Comparison of ENCODE assay signal across 9 mouse cellular contexts in the genomic region with DNA sequence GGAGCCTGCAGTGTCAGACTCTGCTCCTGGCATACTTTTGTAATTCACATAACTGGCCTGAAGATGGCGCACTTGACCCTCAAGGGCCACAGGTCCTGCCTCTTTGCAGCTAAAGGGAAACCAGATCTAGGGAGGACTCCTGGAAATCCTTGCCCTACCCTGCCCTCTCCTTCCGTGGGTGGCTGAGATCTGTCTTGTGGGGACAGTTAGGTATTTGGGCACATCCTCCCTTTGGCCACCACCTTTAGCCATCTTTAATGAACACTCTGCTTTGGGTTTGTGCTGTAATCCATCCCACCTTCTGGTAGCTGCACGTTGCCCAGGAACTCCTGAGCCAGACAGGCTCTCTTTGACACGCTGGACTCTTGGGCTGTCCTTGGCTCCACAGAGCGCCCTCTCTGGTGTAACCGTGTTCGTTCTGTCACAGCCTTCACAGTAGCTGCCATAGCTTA. TPM values are rescaled to one million over a fixed set of nuclear protein-coding genes. Genes with fewer than 3 reads are reported as not detected.
DNase-seq lines count a peak whose midpoint lies in the region; ATAC-seq lines count a peak whose summit lies in the region.
"Had no signal": no experiment of that assay in that cellular context is flagged by ENCODE, and none has a peak within 500 bp of the region (broad histone marks: within the 10 kb centered on the region; RNA-seq: fewer than 3 reads in every experiment).

No protein-coding gene starts in this region.

- no peak overlapping the region for H3K27ac ChIP-seq in stomach, embryonic 15.5 days
- H3K27ac ChIP-seq: embryonic facial prominence, embryonic 12.5 days had no signal

- peak; percentile 77 for ATAC-seq in megakaryocyte progenitor cell, adult 5-6 weeks (replicated peaks; ENCODE audit: poor library complexity)
- ATAC-seq in stomach, embryonic 15.5 days (ENCODE audit: insufficient read depth, low FRiP score, low read depth): no peak

- intact Hi-C loops in heart, postnatal 36 days (cut with DNase I): loop anchor here (1.0 to 10.0 kb wide), 3 partner anchors 82 to 357 kb away; a partner anchor contains a TSS

- H3K9ac ChIP-seq in stomach, embryonic 15.5 days: no peak overlapping the region
- H3K9ac ChIP-seq: embryonic facial prominence, embryonic 12.5 days had no signal

- no peaks in the 10 kb centered on the region for H3K36me3 ChIP-seq in stomach, embryonic 15.5 days
- H3K36me3 ChIP-seq: embryonic facial prominence, embryonic 12.5 days had no signal

- DNase-seq in left cerebral cortex, adult 18-20 months (ENCODE audit: low spot score in 2 of 2): peak; percentile 69 to 77
- DNase-seq in left cerebral cortex, adult 8-10 months (ENCODE audit: low spot score in 2 of 2): no peak
- peak; percentile 54 to 56 for DNase-seq in adrenal gland, adult 18-20 months (ENCODE audit: low spot score in 2 of 2)
- DNase-seq in embryo, embryonic 9.5 days (ENCODE audit: extremely low spot score): peak; percentile 82
- peak; percentile 58 to 59 for DNase-seq in heart, postnatal 36 days
- DNase-seq in layer of hippocampus, postnatal 14 days (ENCODE audit: low spot score in 2 of 2): peak; percentile 54 to 77

- H3K4me3 ChIP-seq in stomach, embryonic 15.5 days (replicated peaks): no peak overlapping the region
- H3K4me3 ChIP-seq: embryonic facial prominence, embryonic 12.5 days had no signal

- peaks cover 12% of the 10 kb centered on the region for H3K4me1 ChIP-seq in stomach, embryonic 15.5 days

- H3K4me2 ChIP-seq in stomach, embryonic 15.5 days: peak overlapping the region; percentile 32; the same call in 1 of the 2 replicates
- H3K4me2 ChIP-seq: embryonic facial prominence, embryonic 12.5 days had no signal

- no peaks in the 10 kb centered on the region; the same call in 1 of the 2 replicates for H3K27me3 ChIP-seq in stomach, embryonic 15.5 days (replicated peaks)
- H3K27me3 ChIP-seq: embryonic facial prominence, embryonic 12.5 days had no signal

- H3K9me3 ChIP-seq in stomach, embryonic 15.5 days: no peaks in the 10 kb centered on the region
- H3K9me3 ChIP-seq: embryonic facial prominence, embryonic 12.5 days had no signal

- WGBS in stomach, embryonic 15.5 days: 2% methylated on average over 7 of the region's 7 CpGs

RNA-seq across cellular contexts. Expression of a gene that starts 4.0 kb away (rescaled TPM):
- total RNA-seq in left cerebral cortex, adult 18-20 months (2021): 10 to 100 TPM; 67.6 to 73.7 TPM
- 10 to 100 TPM; 60.5 to 73.8 (median 69.8) TPM for total RNA-seq in left cerebral cortex, adult 8-10 months (2022)
- total RNA-seq in adrenal gland, adult 18-20 months (2021): 1 to 10 TPM; 3.9 to 6.1 TPM
- 1 to 10 TPM; 2.3 to 2.7 TPM for total RNA-seq in heart, postnatal 36 days (2021)
- total RNA-seq in layer of hippocampus, postnatal 14 days (2021): 10 to 100 TPM; 79.1 to 82.0 TPM
- 20.3 and 26.1 TPM in 2 replicates for total RNA-seq in megakaryocyte progenitor cell, adult 5-6 weeks (2015)
- total RNA-seq in megakaryocyte progenitor cell, adult 5-6 weeks (2017): 21.3 and 22.2 TPM in 2 replicates
- polyA plus RNA-seq in stomach, embryonic 15.5 days (2015; fragmentation: Nextera tagmentation; extraction: Ambion mirVana): 4.6 and 4.9 TPM in 2 replicates

RNA-seq across cellular contexts. Expression of a gene that starts 28.4 kb away (rescaled TPM):
- 1 to 10 TPM; 5.7 to 6.7 TPM for total RNA-seq in left cerebral cortex, adult 18-20 months (2021)
- 10 to 100 TPM; 12.4 to 15.1 (median 14.4) TPM for total RNA-seq in left cerebral cortex, adult 8-10 months (2022)
- 1 to 10 TPM; 4.2 to 5.6 TPM for total RNA-seq in adrenal gland, adult 18-20 months (2021)
- total RNA-seq in heart, postnatal 36 days (2021): under 1 TPM; 0.72 to 0.98 TPM
- total RNA-seq in layer of hippocampus, postnatal 14 days (2021): 1 to 10 TPM; 2.0 to 2.1 TPM
- total RNA-seq in megakaryocyte progenitor cell, adult 5-6 weeks (2015): 11.7 and 11.9 TPM in 2 replicates
- 28.0 and 29.8 TPM in 2 replicates for total RNA-seq in megakaryocyte progenitor cell, adult 5-6 weeks (2017)
- polyA plus RNA-seq in stomach, embryonic 15.5 days (2015; fragmentation: Nextera tagmentation; extraction: Ambion mirVana): 4.0 and 4.4 TPM in 2 replicates

Comparison
In these comparisons a context has a peak if more than half of its experiments do, and no peak if none do; other contexts are left out.
1. DNase-seq: peak in left cerebral cortex, adult 18-20 months (2 of 2), adrenal gland, adult 18-20 months (2 of 2), embryo, embryonic 9.5 days (single experiment), heart, postnatal 36 days (2 of 2) and layer of hippocampus, postnatal 14 days (2 of 2); none in left cerebral cortex, adult 8-10 months (0 of 2).